Mouse (Mus musculus) gastrocnemius, postnatal 4 days (tissue): ENCODE data around the gene Anapc15-ps. TPM values are rescaled to one million over a fixed set of nuclear protein-coding genes. Genes with fewer than 3 reads are reported as not detected.

Experiments used
- DNase-seq, 2 experiments: peaks; one replicate each; pipeline ENCODE4 v3.0.0; 2021 to 2022; ENCODE audit warnings: low spot score in 2 of 2, mixed read lengths in 2 of 2
- long read RNA-seq, 2 experiments: library from polyadenylated mRNA; stranded (forward); transcript quantifications; one replicate each; pipeline ENCODE4 v2.0.0; 2021
- total RNA-seq, 2 experiments: library from RNA; stranded (reverse); gene quantifications; 2 replicates each; pipeline ENCODE4 v1.2.3; 2021

Gene Anapc15-ps
- not detected for total RNA-seq
- long read RNA-seq, experiment 1, result 0 reads
- long read RNA-seq, experiment 2, result 0 reads

GRCm38 (mm10) chr10:95673351-95673750 is at the start of gene Anapc15-ps:
Gene Anapc15-ps (minus strand): TSS chr10:95673451.
- DNase-seq, result no peak

- DNase-seq, result no peak
Measured at GRCm38 (mm10) chr10:95722203-95722611, 49.0 kb upstream of the Anapc15-ps start.

- no peak for DNase-seq
Measured at GRCm38 (mm10) chr10:95720181-95720798, 47.0 kb upstream of the Anapc15-ps start.

- no peak for DNase-seq
Measured at GRCm38 (mm10) chr10:95719472-95719871, 46.2 kb upstream of the Anapc15-ps start.

- no peak for DNase-seq
Measured at GRCm38 (mm10) chr10:95718760-95719159, 45.5 kb upstream of the Anapc15-ps start.

GRCm38 (mm10) chr10:95717106-95717680 is 43.9 kb upstream of the Anapc15-ps start:
- no peak for DNase-seq

GRCm38 (mm10) chr10:95715687-95716086 is 42.4 kb upstream of the Anapc15-ps start:
- no peak for DNase-seq

GRCm38 (mm10) chr10:95712221-95712620 is 39.0 kb upstream of the Anapc15-ps start:
- no peak for DNase-seq

- no peak for DNase-seq
Measured at GRCm38 (mm10) chr10:95709903-95710660, 36.8 kb upstream of the Anapc15-ps start.

- DNase-seq, result no peak
Measured at GRCm38 (mm10) chr10:95709143-95709880, 36.1 kb upstream of the Anapc15-ps start.

GRCm38 (mm10) chr10:95708001-95708400 is 34.8 kb upstream of the Anapc15-ps start:
- DNase-seq, result no peak

GRCm38 (mm10) chr10:95706867-95707266 is 33.6 kb upstream of the Anapc15-ps start:
- DNase-seq, result no peak

- DNase-seq, result no peak
Measured at GRCm38 (mm10) chr10:95705747-95706146, 32.5 kb upstream of the Anapc15-ps start.

- no peak for DNase-seq
Measured at GRCm38 (mm10) chr10:95704847-95705246, 31.6 kb upstream of the Anapc15-ps start.

GRCm38 (mm10) chr10:95703730-95704129 is 30.5 kb upstream of the Anapc15-ps start:
- DNase-seq, result no peak

- no peak for DNase-seq
Measured at GRCm38 (mm10) chr10:95700422-95700821, 27.2 kb upstream of the Anapc15-ps start.

GRCm38 (mm10) chr10:95698920-95699714 is 25.9 kb upstream of the Anapc15-ps start:
- DNase-seq, result no peak

- no peak for DNase-seq
Measured at GRCm38 (mm10) chr10:95696253-95696641, 23.0 kb upstream of the Anapc15-ps start.

GRCm38 (mm10) chr10:95695603-95696252 is 22.5 kb upstream of the Anapc15-ps start:
- DNase-seq, result no peak

- DNase-seq, result no peak
Measured at GRCm38 (mm10) chr10:95694559-95695251, 21.5 kb upstream of the Anapc15-ps start.
